Mouse (Mus musculus): Measurements from ENCODE around the gene Tspan9. TPM values are rescaled to one million over a fixed set of nuclear protein-coding genes. Genes with fewer than 3 reads are reported as not detected.

The Tspan9 gene
- total RNA-seq, 2 experiments from 2014 or later, result 45.6 to 71.6 TPM

- intact Hi-C loops (cut with DNase I; ENCODE audit: low total_unique reads), result loop anchor here (5.0 to 10.0 kb wide), 2 partner anchors 61 to 113 kb away; partner anchors contain the start of gene Tspan9
- DNase-seq, result no peak
These were observed 111.8 kb downstream of the Tspan9 start for GRCm38 (mm10) chr6:128031584-128031983.

- DNase-seq, result peak; percentile 78
- intact Hi-C loops (cut with DNase I; ENCODE audit: low total_unique reads), result loop anchor here (5.0 to 10.0 kb wide), 2 partner anchors 61 to 114 kb away; partner anchors contain the start of gene Tspan9
These were observed 112.3 kb downstream of the Tspan9 start for GRCm38 (mm10) chr6:128031096-128031495.

GRCm38 (mm10) chr6:128030475-128030874 is 112.9 kb downstream of the Tspan9 start:
- no peak for DNase-seq
- intact Hi-C loops (cut with DNase I; ENCODE audit: low total_unique reads), result loop anchor here (5.0 to 10.0 kb wide), 2 partner anchors 62 to 114 kb away; partner anchors contain the start of gene Tspan9

GRCm38 (mm10) chr6:128029517-128030348 is 113.7 kb downstream of the Tspan9 start:
- intact Hi-C loops (cut with DNase I; ENCODE audit: low total_unique reads), result loop anchor here (5.0 to 10.0 kb wide), 3 partner anchors 57 to 115 kb away; partner anchors contain the start of gene Tspan9

GRCm38 (mm10) chr6:128028116-128028940 is 115.1 kb downstream of the Tspan9 start:
- DNase-seq, result peak; percentile 46
- intact Hi-C loops (cut with DNase I; ENCODE audit: low total_unique reads), result loop anchor here (5.0 kb wide), 1 partner anchor 56 kb away; no protein-coding TSS in a partner anchor

More at GRCm38 (mm10) chr6:128029517-128030348, 113.7 kb downstream of the Tspan9 start:
- DNase-seq, result peak; percentile 62

- intact Hi-C loops (cut with DNase I; ENCODE audit: low total_unique reads), result loop anchor here (5.0 kb wide), 1 partner anchor 54 kb away; no protein-coding TSS in a partner anchor
- no peak for DNase-seq
These were observed 117.4 kb downstream of the Tspan9 start for GRCm38 (mm10) chr6:128025997-128026396.

GRCm38 (mm10) chr6:128025581-128025980 is 117.8 kb downstream of the Tspan9 start:
- intact Hi-C loops (cut with DNase I; ENCODE audit: low total_unique reads), result loop anchor here (5.0 kb wide), 1 partner anchor 53 kb away; no protein-coding TSS in a partner anchor

GRCm38 (mm10) chr6:128022207-128022606 is 121.2 kb downstream of the Tspan9 start:
- intact Hi-C loops (cut with DNase I; ENCODE audit: low total_unique reads), result no loop called here
- DNase-seq, result no peak

More at GRCm38 (mm10) chr6:128025581-128025980, 117.8 kb downstream of the Tspan9 start:
- no peak for DNase-seq

GRCm38 (mm10) chr6:128021931-128022202 is 121.5 kb downstream of the Tspan9 start:
- intact Hi-C loops (cut with DNase I; ENCODE audit: low total_unique reads), result no loop called here
- DNase-seq, result no peak

GRCm38 (mm10) chr6:128021106-128021930 is 122.1 kb downstream of the Tspan9 start:
- intact Hi-C loops (cut with DNase I; ENCODE audit: low total_unique reads), result no loop called here
- no peak for DNase-seq

- DNase-seq, result no peak
- intact Hi-C loops (cut with DNase I; ENCODE audit: low total_unique reads), result no loop called here
These were observed 122.8 kb downstream of the Tspan9 start for GRCm38 (mm10) chr6:128020521-128021057.

- intact Hi-C loops (cut with DNase I; ENCODE audit: low total_unique reads), result no loop called here
- no peak for DNase-seq
These were observed 123.3 kb downstream of the Tspan9 start for GRCm38 (mm10) chr6:128020053-128020452.

GRCm38 (mm10) chr6:128019119-128019518 is 124.3 kb downstream of the Tspan9 start:
- no peak for DNase-seq
- intact Hi-C loops (cut with DNase I; ENCODE audit: low total_unique reads), result no loop called here

- intact Hi-C loops (cut with DNase I; ENCODE audit: low total_unique reads), result no loop called here
- DNase-seq, result no peak
These were observed 128.1 kb downstream of the Tspan9 start for GRCm38 (mm10) chr6:128015304-128015703.

GRCm38 (mm10) chr6:128011781-128012180 is 131.6 kb downstream of the Tspan9 start:
- intact Hi-C loops (cut with DNase I; ENCODE audit: low total_unique reads), result no loop called here
- DNase-seq, result no peak

GRCm38 (mm10) chr6:128011071-128011477 is 132.3 kb downstream of the Tspan9 start:
- peak; percentile 40 for DNase-seq
- intact Hi-C loops (cut with DNase I; ENCODE audit: low total_unique reads), result no loop called here

- DNase-seq, result no peak
- intact Hi-C loops (cut with DNase I; ENCODE audit: low total_unique reads), result no loop called here
These were observed 133.0 kb downstream of the Tspan9 start for GRCm38 (mm10) chr6:128010135-128010971.

GRCm38 (mm10) chr6:128007982-128008562 is 135.3 kb downstream of the Tspan9 start:
- no peak for DNase-seq
- intact Hi-C loops (cut with DNase I; ENCODE audit: low total_unique reads), result no loop called here
